Mouse (Mus musculus): ENCODE data around the gene Ccer2. TPM values are rescaled to one million over a fixed set of nuclear protein-coding genes. Genes with fewer than 3 reads are reported as not detected.

The Ccer2 gene
- polyA plus RNA-seq (2012; rRNA removed) = 0.10 TPM in 1 of 2 replicates, not detected in the other

DNA sequence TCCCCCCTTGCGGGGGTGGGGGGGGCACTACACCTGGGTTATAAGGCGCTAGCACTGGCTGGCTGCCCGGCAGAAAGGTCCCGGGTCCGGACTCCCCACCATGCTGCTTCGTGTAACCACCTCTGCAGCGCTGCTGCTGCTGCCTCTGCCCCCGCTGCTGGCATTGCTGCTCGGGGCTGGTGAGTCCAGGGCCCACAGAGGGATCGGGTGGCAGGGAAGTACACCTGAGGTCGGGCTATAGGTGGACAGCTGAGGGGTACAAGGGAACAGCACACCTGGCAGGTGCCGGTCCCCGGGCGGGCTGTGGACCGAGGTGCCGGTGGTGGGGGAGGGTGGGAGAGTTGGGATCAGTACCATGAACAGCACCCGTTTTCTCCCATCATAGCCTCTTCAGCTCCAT, at the start of gene Ccer2:
TSS of gene Ccer2 (plus strand) at position 96 of the 400 bp plus-strand sequence.

DNA sequence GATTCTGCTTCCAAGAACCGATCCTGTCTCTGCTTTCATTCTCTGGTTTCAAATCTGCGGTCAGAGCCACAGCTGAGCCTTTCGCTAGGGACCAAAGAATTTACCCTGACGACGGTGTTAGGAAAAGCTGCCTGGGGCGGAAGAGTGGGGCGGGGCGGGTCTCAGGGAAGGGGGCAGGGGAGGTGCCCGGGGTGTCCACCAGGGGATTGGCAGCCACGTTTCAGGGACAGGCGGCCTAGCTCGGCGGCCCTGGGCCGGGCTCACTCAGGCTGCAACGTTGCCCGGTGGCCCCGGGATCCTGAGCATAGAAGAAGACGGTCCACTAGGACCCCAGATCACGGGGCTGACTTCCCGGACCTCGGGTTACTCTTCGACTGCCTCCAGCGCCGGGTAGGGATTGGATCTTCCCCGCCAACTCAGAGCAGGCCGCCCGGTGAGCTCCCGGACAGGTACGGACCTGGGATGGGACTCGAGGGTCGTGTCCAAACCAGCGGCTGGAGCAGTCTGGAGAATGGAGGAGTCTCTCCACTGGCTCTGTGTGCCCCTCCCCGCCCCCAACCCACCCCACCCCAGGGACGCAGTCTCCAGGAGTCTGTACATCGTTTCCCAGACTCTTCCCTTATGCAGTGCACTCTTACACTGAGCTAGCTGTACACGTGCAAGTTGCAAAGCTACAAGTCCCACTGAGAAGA, 39.2 kb upstream of the Ccer2 start, which contains the start of gene Fbxo17:
TSS of gene Fbxo17 (plus strand) at position 215 of the 692 bp plus-strand sequence.

DNA sequence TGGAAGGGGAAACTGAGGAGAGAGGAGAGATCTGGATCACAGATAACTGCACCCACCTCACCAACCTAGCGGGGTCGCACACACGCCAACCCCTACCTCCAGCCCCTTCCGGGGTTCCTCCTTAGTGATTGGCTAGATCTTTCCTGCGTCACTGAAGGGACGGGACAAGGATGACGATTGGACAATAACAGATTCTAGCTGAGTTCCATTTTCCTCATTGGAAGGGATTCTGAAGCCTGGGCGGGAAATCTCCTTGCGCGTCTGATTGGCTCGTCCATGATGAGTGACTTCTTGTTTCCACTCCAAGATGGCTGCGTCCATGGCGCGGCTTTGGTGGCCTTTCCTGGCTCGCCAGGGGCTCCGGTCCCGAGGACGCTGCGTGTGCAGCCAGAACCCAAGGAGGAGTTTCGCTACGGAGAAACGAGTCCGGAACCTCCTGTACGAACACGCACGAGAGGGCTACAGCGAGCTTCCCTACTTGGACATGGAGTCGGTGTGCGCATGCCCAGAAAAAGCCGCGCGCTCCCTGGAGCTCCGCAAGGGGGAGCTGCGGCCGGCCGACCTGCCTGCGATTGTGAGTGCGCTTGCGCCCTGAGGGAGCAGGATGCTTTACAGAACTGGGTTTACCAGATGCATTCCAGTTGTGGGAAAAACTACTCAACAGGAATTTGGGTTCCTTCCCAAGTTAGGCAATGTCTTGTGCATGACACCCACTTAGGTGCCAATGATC, 14.1 kb upstream of the Ccer2 start, which contains the start of the genes Mrps12 and Sars2:
TSS of gene Mrps12 (minus strand) at position 112 of the 730 bp plus-strand sequence.
TSS of gene Sars2 (plus strand) at position 284 of the 730 bp plus-strand sequence.

DNA sequence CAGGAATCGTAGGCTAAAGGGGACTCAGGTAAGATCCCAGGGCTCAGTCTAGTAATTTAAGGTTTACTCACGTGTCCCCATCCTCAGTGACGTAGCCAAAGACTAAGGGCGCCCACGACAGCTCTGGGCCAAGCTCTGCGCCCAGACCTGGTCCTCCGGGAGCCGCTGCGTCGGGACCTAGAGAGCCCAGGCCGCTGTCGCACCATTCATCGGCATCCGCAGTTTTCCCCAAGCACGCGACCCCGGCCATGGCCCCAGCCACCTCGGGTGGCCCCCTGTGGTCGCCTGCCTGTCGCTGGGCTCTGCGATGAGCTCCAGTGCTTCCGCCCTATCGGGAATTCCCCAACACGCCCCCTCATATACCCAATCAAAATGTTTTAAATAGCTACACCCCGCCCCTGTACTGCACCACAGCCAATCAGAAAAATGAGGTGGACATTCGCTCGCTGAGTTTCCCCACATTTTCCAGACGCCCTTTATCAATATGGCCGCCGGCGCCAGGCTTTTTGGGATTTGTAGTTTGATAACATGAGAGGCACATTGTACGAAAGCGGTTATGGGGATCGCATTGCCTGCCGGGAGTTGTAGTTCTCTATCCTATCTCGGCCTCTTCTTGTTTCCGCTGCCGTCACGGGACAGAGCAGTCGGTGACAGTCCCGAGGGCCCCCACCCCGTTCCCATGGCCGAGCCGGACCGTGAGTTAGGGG, 10.4 kb downstream of the Ccer2 start, which contains the start of gene Sirt2:
TSS of gene Sirt2 (plus strand) at position 563 of the 707 bp plus-strand sequence.

DNA sequence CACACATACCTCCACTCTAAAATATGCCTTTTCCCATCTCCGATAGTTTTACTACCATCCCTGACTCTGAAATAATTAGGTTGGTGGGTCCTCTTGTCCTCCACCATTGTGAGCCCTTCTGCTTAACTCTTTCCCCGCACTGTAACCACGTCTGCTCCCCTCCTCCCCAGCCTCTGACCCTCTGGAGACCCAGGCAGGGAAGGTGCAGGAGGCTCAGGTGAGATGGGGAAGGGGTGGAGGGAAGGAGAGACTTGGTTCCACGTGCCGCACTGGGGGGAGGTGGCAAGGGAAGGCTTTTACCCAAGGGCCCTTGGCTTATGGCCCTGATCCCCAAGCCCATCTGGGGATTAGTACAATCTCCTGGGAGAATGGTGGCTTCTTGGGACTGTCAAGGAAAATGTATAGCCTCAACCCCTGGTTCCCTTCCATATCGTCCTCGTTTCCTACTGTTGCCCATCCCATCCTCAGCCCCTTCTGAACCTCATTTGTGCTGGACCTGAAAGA, 11.5 kb downstream of the Ccer2 start, which contains the start of gene Nfkbib:
TSS of gene Nfkbib (minus strand) at position 51 of the 504 bp plus-strand sequence.

DNA sequence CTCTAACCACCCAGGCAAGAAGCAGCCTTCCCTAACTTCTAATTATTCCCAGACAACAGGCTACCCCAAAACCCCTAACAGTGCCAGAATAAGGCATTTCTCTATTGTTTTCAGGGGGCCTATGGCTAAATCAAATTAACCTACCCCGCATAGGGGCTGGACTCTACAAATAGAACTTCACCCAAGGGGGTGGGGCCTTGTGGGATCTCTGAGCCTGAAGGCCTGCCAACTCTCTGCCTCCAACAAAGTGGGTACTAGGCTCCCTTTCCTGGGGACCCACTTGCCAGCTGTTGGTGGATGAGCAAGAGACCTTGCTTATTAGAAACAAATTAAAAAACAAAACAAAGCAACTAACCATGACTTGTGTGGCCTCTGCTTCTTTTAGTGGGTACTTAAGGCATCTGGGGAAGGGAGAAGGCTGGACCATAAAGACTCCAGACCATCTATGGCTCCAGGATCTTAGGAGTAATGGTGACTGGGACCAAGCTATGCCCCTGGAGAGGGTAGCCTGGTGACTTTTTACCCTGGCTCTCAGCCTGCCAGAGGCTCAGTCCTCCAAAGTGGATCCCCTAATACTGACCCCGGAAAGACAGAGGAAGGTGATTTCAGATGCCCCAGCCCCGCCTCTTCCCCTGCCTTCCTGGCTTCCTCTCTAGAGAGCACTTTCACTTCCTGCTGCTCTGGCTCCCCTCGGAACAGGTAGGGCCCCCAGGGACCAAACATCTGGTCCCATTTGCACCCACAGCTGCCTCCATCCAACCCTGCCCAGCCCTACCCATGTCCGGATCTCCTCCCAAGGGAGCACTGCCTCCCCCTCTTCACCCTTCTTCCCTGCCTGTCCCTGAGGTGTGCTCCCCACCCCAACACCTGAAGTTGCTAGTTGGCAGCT, 32.6 kb downstream of the Ccer2 start, which contains the start of gene Rinl:
TSS of gene Rinl (plus strand) at position 663 of the 889 bp plus-strand sequence.

DNA sequence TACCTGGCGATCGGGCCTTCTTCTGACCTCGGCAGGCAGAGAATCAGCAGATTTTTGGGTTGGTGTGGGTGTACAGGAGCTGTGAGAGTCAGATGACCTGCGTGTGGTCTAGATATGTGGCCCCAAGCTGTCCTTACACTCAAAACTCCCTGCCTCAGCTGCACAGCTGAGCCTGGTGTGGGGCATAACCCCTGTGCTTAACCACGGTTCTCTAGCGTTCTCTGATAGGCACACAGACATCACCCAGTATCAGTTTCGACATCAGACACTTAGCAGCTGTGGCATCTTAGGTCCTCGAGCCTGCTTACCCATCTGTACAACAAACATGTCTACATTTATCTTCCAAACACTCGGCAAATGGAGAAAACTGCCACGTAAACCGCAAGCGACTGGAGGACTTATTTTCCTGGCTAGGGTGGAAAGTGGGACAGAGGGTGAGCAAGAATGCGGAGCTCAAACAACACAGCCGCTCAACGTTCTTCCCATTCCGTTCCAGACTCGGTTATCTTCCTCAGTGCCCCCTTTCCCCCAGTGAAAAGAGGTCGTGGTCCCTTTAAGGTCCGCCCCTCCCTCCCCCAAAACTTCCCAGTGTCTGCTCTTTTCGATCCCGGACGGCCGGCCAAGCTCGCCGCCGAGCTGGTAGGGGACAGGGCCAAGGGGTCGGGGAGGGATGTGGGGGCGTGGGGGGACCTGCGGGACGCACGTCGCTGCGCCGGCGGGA, 52.4 kb downstream of the Ccer2 start, which contains the start of gene Hnrnpl:
TSS of gene Hnrnpl (plus strand) at position 321 of the 721 bp plus-strand sequence.

Other genes with a start within 250 kb of the Ccer2 start
- not detected in 2 replicates for gene Ifnl2, start 245.7 kb upstream of the Ccer2 start, polyA plus RNA-seq (2012; rRNA removed)
- not detected in 2 replicates for gene Ifnl3, start 233.3 kb upstream of the Ccer2 start, polyA plus RNA-seq (2012; rRNA removed)
- 4,353 and 7,367 TPM in 2 replicates for gene Sycn, start 215.3 kb upstream of the Ccer2 start, polyA plus RNA-seq (2012; rRNA removed)
- gene Nccrp1, start 208.9 kb upstream of the Ccer2 start, polyA plus RNA-seq (2012; rRNA removed) = 4.8 and 11.5 TPM in 2 replicates
- gene Samd4b, start 158.0 kb upstream of the Ccer2 start, polyA plus RNA-seq (2012; rRNA removed) = 99.8 and 116 TPM in 2 replicates
- gene Pak4, start 158.0 kb upstream of the Ccer2 start, polyA plus RNA-seq (2012; rRNA removed) = 106 and 117 TPM in 2 replicates
- gene Acp7, start 124.8 kb upstream of the Ccer2 start, polyA plus RNA-seq (2012; rRNA removed) = not detected in 2 replicates
- 5.7 and 6.3 TPM in 2 replicates for gene Fbxo27, start 63.3 kb upstream of the Ccer2 start, polyA plus RNA-seq (2012; rRNA removed)
- gene Fbxo17, start 39.4 kb upstream of the Ccer2 start, polyA plus RNA-seq (2012; rRNA removed) = 3.8 and 5.6 TPM in 2 replicates
- gene Mrps12, start 14.4 kb upstream of the Ccer2 start, polyA plus RNA-seq (2012; rRNA removed) = 99.3 and 121 TPM in 2 replicates
- 24.4 and 27.2 TPM in 2 replicates for gene Sars2, start 14.2 kb upstream of the Ccer2 start, polyA plus RNA-seq (2012; rRNA removed)
- 56.6 and 62.7 TPM in 2 replicates for gene Sirt2, start 10.6 kb downstream of the Ccer2 start, polyA plus RNA-seq (2012; rRNA removed)
- gene Nfkbib, start 11.3 kb downstream of the Ccer2 start, polyA plus RNA-seq (2012; rRNA removed) = 77.5 and 94.6 TPM in 2 replicates
- 2.8 and 3.5 TPM in 2 replicates for gene Rinl, start 32.8 kb downstream of the Ccer2 start, polyA plus RNA-seq (2012; rRNA removed)
- 164 and 188 TPM in 2 replicates for gene Hnrnpl, start 52.4 kb downstream of the Ccer2 start, polyA plus RNA-seq (2012; rRNA removed)
- 328 and 330 TPM in 2 replicates for gene Ech1, start 69.0 kb downstream of the Ccer2 start, polyA plus RNA-seq (2012; rRNA removed)
- 3,828 and 4,206 TPM in 2 replicates for gene Lgals4, start 77.7 kb downstream of the Ccer2 start, polyA plus RNA-seq (2012; rRNA removed)
- 0.43 and 1.5 TPM in 2 replicates for gene Lgals7, start 107.7 kb downstream of the Ccer2 start, polyA plus RNA-seq (2012; rRNA removed)
- gene Capn12, start 125.2 kb downstream of the Ccer2 start, polyA plus RNA-seq (2012; rRNA removed) = 0.58 and 0.71 TPM in 2 replicates
- 736 and 739 TPM in 2 replicates for gene Actn4, start 206.2 kb downstream of the Ccer2 start, polyA plus RNA-seq (2012; rRNA removed)
- gene Eif3k, start 225.7 kb downstream of the Ccer2 start, polyA plus RNA-seq (2012; rRNA removed) = 191 and 246 TPM in 2 replicates
- gene Map4k1, start 225.9 kb downstream of the Ccer2 start, polyA plus RNA-seq (2012; rRNA removed) = 8.9 and 10.3 TPM in 2 replicates

Measured in colon, adult 2 months (tissue).